Mouse (Mus musculus) small intestine, adult 2 months (tissue): ENCODE measurements around the gene Rmi1.

Experiments used
- CTCF ChIP-seq: fragments of 200-500 bp; IDR thresholded peaks from 2 replicates; pipeline ENCODE4 v1.5.1; 2012; ENCODE audit warnings: low read depth, mild to moderate bottlenecking, control low read depth, inconsistent platforms, low read length, moderate library complexity, mixed read lengths; ENCODE audit not compliant: insufficient replicate concordance, insufficient read length; ENCODE audit errors: extremely low read depth
- POLR2A ChIP-seq: fragments of 200-500 bp; IDR thresholded peaks from 2 replicates; pipeline ENCODE4 v1.6.1; 2012; ENCODE audit warnings: low read depth, mild to moderate bottlenecking, control low read depth, inconsistent platforms, low read length, moderate library complexity

GRCm38 (mm10) chr13:58389324-58389951, 12.6 kb upstream of the Rmi1 start:
- TF ChIP-seq POLR2A (no peak), CTCF (no peak)
